Mouse (Mus musculus): ENCODE measurements around the gene Btg1.

Btg1 gene

DNA sequence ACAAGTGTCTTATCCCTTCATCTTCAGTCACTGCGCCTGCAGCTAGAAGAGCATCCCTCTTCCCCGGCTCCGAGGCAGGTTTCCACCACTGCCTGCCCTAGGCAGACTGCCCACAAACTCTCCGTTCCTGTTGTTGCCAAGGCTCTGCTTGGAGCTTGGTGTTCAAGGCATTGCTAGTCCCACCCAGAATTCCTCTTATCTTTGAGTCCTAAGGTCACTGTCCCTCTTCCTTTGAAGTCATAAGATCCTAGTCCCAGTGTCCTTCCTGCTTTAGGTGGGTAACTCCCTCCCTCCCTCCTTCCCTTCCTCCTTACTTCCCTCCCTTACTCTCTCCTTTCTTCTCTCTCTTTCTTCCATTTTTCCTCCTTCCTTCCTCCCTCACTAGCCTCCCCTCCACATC is 46.2 kb downstream of the Btg1 start:
- DNase-seq (ENCODE audit: low spot score in 2 of 2) = no peak

DNA sequence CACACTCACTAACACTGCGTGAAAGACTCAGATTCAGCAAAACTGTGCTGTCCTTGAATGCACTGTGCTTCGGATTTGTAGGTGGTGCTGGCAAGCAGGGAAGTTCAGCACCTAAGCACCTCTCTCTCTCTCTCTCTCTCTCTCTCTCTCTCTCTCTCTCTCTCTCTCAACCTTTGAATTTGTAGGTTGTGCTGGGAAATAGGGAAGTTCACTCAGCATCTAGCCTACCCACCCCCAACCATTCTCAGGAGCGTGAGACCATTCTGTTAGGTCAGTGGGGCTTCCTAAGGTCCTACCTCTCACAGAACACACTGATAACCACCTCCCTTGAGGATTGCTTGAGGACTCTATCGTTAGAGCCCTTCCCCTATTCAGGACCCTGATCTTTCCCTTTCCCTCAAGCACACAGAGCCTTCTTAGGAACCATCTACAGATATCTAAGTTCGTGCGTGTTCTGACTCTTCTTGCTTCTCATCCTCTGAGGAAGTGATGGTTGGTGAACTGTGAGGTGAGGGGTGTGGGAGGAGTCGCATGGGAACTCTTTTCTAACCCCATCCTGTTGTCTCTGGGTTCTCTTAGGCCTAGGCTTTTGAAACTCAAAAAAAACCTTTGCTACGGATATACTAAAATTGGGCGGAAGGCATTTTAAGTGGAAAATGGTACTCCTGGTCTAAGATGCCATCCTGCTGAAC is 47.1 kb downstream of the Btg1 start:
- no peak for DNase-seq (ENCODE audit: low spot score in 2 of 2)
